Mouse (Mus musculus): ENCODE data around the gene Dnah12. TPM values are rescaled to one million over a fixed set of nuclear protein-coding genes. Genes with fewer than 3 reads are reported as not detected.

Dnah12 gene
- 0.04 and 0.10 TPM in 2 replicates for total RNA-seq (2012; rRNA removed)
- polyA plus RNA-seq (2012; ENCODE audit: insufficient read depth in 1 of 2, insufficient read length in 2 of 2, low read depth in 1 of 2, low replicate concordance in 2 of 2, missing spikeins in 1 of 2), result under 1 TPM in 1 of 2 experiments, not detected in 1; 0.10 TPM

- TF ChIP-seq EP300 (IDR thresholded peaks at IDR 0.05; ENCODE audit: low read depth in 1 of 2, low read length in 2 of 2), result no peak
- no peak for TF ChIP-seq TCF12 (IDR thresholded peaks at IDR 0.05; ENCODE audit: low read depth, low read length)
- TF ChIP-seq NRF1 (IDR thresholded peaks at IDR 0.05; ENCODE audit: insufficient read depth, low read depth, low read length, poor library complexity, severe bottlenecking), result no peak
- no peak for TF ChIP-seq GABPA (IDR thresholded peaks at IDR 0.05; ENCODE audit: low read depth, low read length)
- TF ChIP-seq POLR2AphosphoS5 (IDR thresholded peaks at IDR 0.05; ENCODE audit: borderline replicate concordance, low read depth, low read length), result no peak
- no peak for TF ChIP-seq POLR2AphosphoS2 (IDR thresholded peaks at IDR 0.05; ENCODE audit: low read length)
- no peak for TF ChIP-seq KAT2A (conservative IDR thresholded peaks at IDR 0.05; ENCODE audit: low read depth, low read length)
- no peak for TF ChIP-seq MAFK (IDR thresholded peaks at IDR 0.05; ENCODE audit: borderline replicate concordance, low read depth, low read length)
- no peak for TF ChIP-seq MXI1 (IDR thresholded peaks at IDR 0.05; ENCODE audit: low read depth, low read length)
- TF ChIP-seq MYB (IDR thresholded peaks at IDR 0.05; ENCODE audit: low read depth, low read length), result no peak
- no peak for TF ChIP-seq ETS1 (IDR thresholded peaks at IDR 0.05; ENCODE audit: low read depth, low read length)
- TF ChIP-seq MAZ (IDR thresholded peaks at IDR 0.05; ENCODE audit: low read depth, low read length), result no peak
- no peak for TF ChIP-seq ZC3H11A (IDR thresholded peaks at IDR 0.05; ENCODE audit: low read depth, low read length)
- TF ChIP-seq RAD21 (IDR thresholded peaks at IDR 0.05; ENCODE audit: low read depth, low read length), result no peak
- TF ChIP-seq SIN3A (IDR thresholded peaks at IDR 0.05; ENCODE audit: low read length), result no peak
- no peak for TF ChIP-seq CTCF (IDR thresholded peaks at IDR 0.05 in 2 of 3, conservative IDR thresholded peaks at IDR 0.05 in 1 of 3; ENCODE audit: control insufficient read depth in 1 of 3, insufficient read depth in 1 of 3, low read depth in 2 of 3, low read length in 3 of 3, poor library complexity in 1 of 3, severe bottlenecking in 1 of 3)
- TF ChIP-seq GATA1 (IDR thresholded peaks at IDR 0.05; ENCODE audit: low read depth, low read length), result no peak
- TF ChIP-seq CHD2 (IDR thresholded peaks at IDR 0.05; ENCODE audit: low read length), result no peak
- Histone ChIP-seq H3K9ac (ENCODE audit: control insufficient read depth, low read depth, low read length, poor library complexity, severe bottlenecking) (no peak within 1 kb of the TSS), H3K27ac (ENCODE audit: control insufficient read depth, low read depth, low read length) (no peak within 1 kb of the TSS), H3K4me3 (ENCODE audit: control insufficient read depth in 1 of 2, insufficient read depth in 1 of 2, low read depth in 2 of 2, low read length in 2 of 2) (no peak within 1 kb of the TSS), H3K79me2 (ENCODE audit: control insufficient read depth, insufficient read depth, low read length, poor library complexity) (no peaks in the 10 kb centered on the region), H3K4me1 (ENCODE audit: control insufficient read depth in 1 of 2, insufficient read depth in 2 of 2, low read length in 2 of 2) (no peaks in the 10 kb centered on the region), H3K36me3 (ENCODE audit: control insufficient read depth in 1 of 2, insufficient read depth in 2 of 2, low read length in 2 of 2) (no peaks in the 10 kb centered on the region), H3K27me3 (ENCODE audit: control insufficient read depth in 1 of 2, insufficient read depth in 2 of 2, low read length in 2 of 2) (peaks cover 9 to 12% of the 10 kb centered on the region in 2 experiments), H3K9me3 (replicated peaks; ENCODE audit: insufficient read depth, low read length) (no peaks in the 10 kb centered on the region)
- DNase-seq (ENCODE audit: low read depth, low spot score), result no peak
Measured at GRCm38 (mm10) chr14:26692974-26693373, at the start of gene Dnah12. Gene Dnah12 (plus strand): TSS chr14:26693274.

GRCm38 (mm10) chr14:26645989-26646650, 47.0 kb upstream of the Dnah12 start:
- no peak for DNase-seq (ENCODE audit: low read depth, low spot score)
- Histone ChIP-seq H3K4me3 (ENCODE audit: control insufficient read depth in 1 of 2, insufficient read depth in 1 of 2, low read depth in 2 of 2, low read length in 2 of 2) (no peak overlapping the region), H3K9me3 (replicated peaks; ENCODE audit: insufficient read depth, low read length) (no peaks in the 10 kb centered on the region), H3K4me1 (ENCODE audit: control insufficient read depth in 1 of 2, insufficient read depth in 2 of 2, low read length in 2 of 2) (peaks cover 3 to 13% of the 10 kb centered on the region in 2 experiments), H3K79me2 (ENCODE audit: control insufficient read depth, insufficient read depth, low read length, poor library complexity) (peaks cover 35% of the 10 kb centered on the region), H3K27ac (ENCODE audit: control insufficient read depth, low read depth, low read length) (no peak overlapping the region), H3K27me3 (ENCODE audit: control insufficient read depth in 1 of 2, insufficient read depth in 2 of 2, low read length in 2 of 2) (no peaks in the 10 kb centered on the region), H3K36me3 (ENCODE audit: control insufficient read depth in 1 of 2, insufficient read depth in 2 of 2, low read length in 2 of 2) (peaks cover 20 to 37% of the 10 kb centered on the region in 2 experiments), H3K9ac (ENCODE audit: control insufficient read depth, low read depth, low read length, poor library complexity, severe bottlenecking) (no peak overlapping the region)
- TF ChIP-seq NRF1 (IDR thresholded peaks at IDR 0.05; ENCODE audit: insufficient read depth, low read depth, low read length, poor library complexity, severe bottlenecking), result no peak
- no peak for TF ChIP-seq MAZ (IDR thresholded peaks at IDR 0.05; ENCODE audit: low read depth, low read length)
- no peak for TF ChIP-seq ELF1 (IDR thresholded peaks at IDR 0.05; ENCODE audit: low read depth, low read length)
- TF ChIP-seq POLR2AphosphoS2 (IDR thresholded peaks at IDR 0.05; ENCODE audit: low read length), result no peak
- no peak for TF ChIP-seq POLR2A (IDR thresholded peaks at IDR 0.05; ENCODE audit: control insufficient read depth in 1 of 2, insufficient read depth in 1 of 2, low read depth in 1 of 2, low read length in 2 of 2, poor library complexity in 1 of 2)
- TF ChIP-seq CHD1 (IDR thresholded peaks at IDR 0.05; ENCODE audit: low read depth, low read length), result no peak
- no peak for TF ChIP-seq MEF2A (IDR thresholded peaks at IDR 0.05; ENCODE audit: extremely low read depth, insufficient replicate concordance, low read depth, low read length, poor library complexity, severe bottlenecking)
- TF ChIP-seq JUND (IDR thresholded peaks at IDR 0.05; ENCODE audit: low read depth, low read length), result no peak
- no peak for TF ChIP-seq MYC (IDR thresholded peaks at IDR 0.05; ENCODE audit: low read depth, low read length)
- TF ChIP-seq MAX (IDR thresholded peaks at IDR 0.05; ENCODE audit: low read length), result no peak
- no peak for TF ChIP-seq USF2 (IDR thresholded peaks at IDR 0.05; ENCODE audit: borderline replicate concordance in 1 of 2, insufficient read depth in 1 of 2, low read depth in 1 of 2, low read length in 2 of 2)
- no peak for TF ChIP-seq ZMIZ1 (IDR thresholded peaks at IDR 0.05; ENCODE audit: low read depth, low read length)
- TF ChIP-seq TAL1 (IDR thresholded peaks at IDR 0.05; ENCODE audit: low read length), result no peak
- TF ChIP-seq USF1 (IDR thresholded peaks at IDR 0.05; ENCODE audit: low read depth, low read length), result no peak
- TF ChIP-seq TBP (IDR thresholded peaks at IDR 0.05; ENCODE audit: low read depth, low read length), result no peak
- TF ChIP-seq SMC3 (IDR thresholded peaks at IDR 0.05; ENCODE audit: low read depth, low read length), result no peak
- TF ChIP-seq ETS1 (IDR thresholded peaks at IDR 0.05; ENCODE audit: low read depth, low read length), result no peak

Measured in MEL (cell line).